Mouse (Mus musculus): ENCODE measurements around the gene Tax1bp1.

The Tax1bp1 gene

GRCm38 (mm10) chr6:52796691-52797090 lies 83.2 kb downstream of the Tax1bp1 start:
- no peak for DNase-seq (ENCODE audit: low read depth, low spot score)

GRCm38 (mm10) chr6:52797252-52797800 lies 83.8 kb downstream of the Tax1bp1 start:
- no peak for DNase-seq (ENCODE audit: low read depth, low spot score)

- DNase-seq (ENCODE audit: low read depth, low spot score): peak; percentile 11
These were observed 88.7 kb downstream of the Tax1bp1 start for GRCm38 (mm10) chr6:52802181-52802580.

GRCm38 (mm10) chr6:52805237-52805856 lies 91.8 kb downstream of the Tax1bp1 start:
- no peak for DNase-seq (ENCODE audit: low read depth, low spot score)

Data from CD4-positive helper T cell, adult 2 months (primary cell).